Comparison of ENCODE assay signal across 8 mouse cellular contexts in the genomic region with DNA sequence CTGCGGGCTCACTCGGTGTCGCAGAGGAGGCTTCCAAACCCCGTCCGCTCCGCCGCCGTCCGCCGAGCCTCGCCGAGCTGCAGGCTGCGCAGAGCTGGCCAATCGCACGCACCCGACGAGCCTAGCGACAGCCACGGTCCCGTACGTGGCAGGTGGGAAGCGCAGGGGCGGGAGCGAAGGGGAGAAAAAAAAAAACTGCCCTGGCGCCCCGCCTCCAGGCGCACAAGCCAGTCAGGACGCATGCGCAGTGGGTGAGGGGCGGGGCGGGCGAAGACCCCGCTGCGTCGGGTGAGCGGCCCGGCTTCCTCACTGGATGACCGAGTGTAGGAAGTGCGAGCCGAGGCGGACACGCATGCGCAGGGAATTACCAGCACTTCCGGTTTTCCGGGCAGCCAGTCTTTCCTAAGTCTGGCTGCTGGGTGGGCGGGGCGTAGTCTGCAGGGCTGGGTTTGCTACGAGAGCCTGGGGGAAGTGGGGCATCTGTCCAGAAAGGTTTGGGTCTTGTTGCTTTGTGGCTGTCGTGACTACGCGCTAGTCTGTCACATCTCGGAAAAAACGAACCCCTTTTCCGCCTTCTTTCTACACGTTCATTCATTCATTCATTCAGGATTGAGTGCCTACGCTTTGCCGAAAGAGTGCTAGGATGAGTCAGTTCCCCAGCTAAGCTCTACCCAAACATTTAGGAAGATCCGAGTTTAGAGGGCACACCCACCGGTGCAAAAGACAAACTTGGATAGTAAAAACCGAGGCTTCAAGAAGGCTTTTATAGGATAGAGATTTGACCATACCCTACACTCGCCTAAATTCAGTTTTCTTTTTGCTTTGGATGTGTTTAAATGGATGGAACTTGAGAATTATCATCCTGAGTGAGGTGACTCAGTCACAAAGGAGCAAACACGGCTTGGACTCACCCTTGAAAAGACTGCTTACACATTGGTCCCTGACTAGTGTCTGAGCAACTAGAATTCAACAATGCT. TPM values are rescaled to one million over a fixed set of nuclear protein-coding genes. Genes with fewer than 3 reads are reported as not detected.
DNase-seq lines count a peak whose midpoint lies in the region; ATAC-seq and TF ChIP-seq lines count a peak whose summit lies in the region.

A gene (minus strand): TSS at position 227 of the 977 bp plus-strand sequence.

- H3K9me3 ChIP-seq in heart, embryonic 12.5 days (replicated peaks): no peaks in the 10 kb centered on the region
- H3K9me3 ChIP-seq in kidney, postnatal 0 days (replicated peaks; ENCODE audit: low read length): no peaks in the 10 kb centered on the region
- no peaks in the 10 kb centered on the region for H3K9me3 ChIP-seq in liver, embryonic 11.5 days (ENCODE audit: control insufficient read depth, low read length)
- no peaks in the 10 kb centered on the region for H3K9me3 ChIP-seq in stomach, embryonic 14.5 days (ENCODE audit: control insufficient read depth, low read depth, low read length)

- WGBS in heart, embryonic 12.5 days: under 1% methylated on average over 60 of the region's 62 CpGs
- under 1% methylated on average over 62 of the region's 62 CpGs for WGBS in kidney, postnatal 0 days
- under 1% methylated on average over 60 of the region's 62 CpGs for WGBS in liver, embryonic 11.5 days
- WGBS in stomach, embryonic 14.5 days: under 1% methylated on average over 60 of the region's 62 CpGs

- H3K4me1 ChIP-seq in heart, embryonic 12.5 days (replicated peaks): peaks cover 14% of the 10 kb centered on the region
- H3K4me1 ChIP-seq in kidney, postnatal 0 days (replicated peaks; ENCODE audit: insufficient read depth, low read length): peaks cover 7% of the 10 kb centered on the region; the same call in 1 of the 2 replicates
- peaks cover 16% of the 10 kb centered on the region for H3K4me1 ChIP-seq in liver, embryonic 11.5 days (replicated peaks; ENCODE audit: control insufficient read depth, insufficient read depth, low read length)
- H3K4me1 ChIP-seq in stomach, embryonic 14.5 days (ENCODE audit: control insufficient read depth, insufficient read depth, low read length): peaks cover 19% of the 10 kb centered on the region

- H3K36me3 ChIP-seq in heart, embryonic 12.5 days: 0 out of 2 replicates have a peak, but pooled peaks cover 2% of the 10 kb centered on the region
- no peaks in the 10 kb centered on the region for H3K36me3 ChIP-seq in kidney, postnatal 0 days (ENCODE audit: insufficient read depth, low read length)
- H3K36me3 ChIP-seq in liver, embryonic 11.5 days (ENCODE audit: control insufficient read depth, insufficient read depth, low read length): no peaks in the 10 kb centered on the region
- H3K36me3 ChIP-seq in stomach, embryonic 14.5 days (ENCODE audit: control insufficient read depth, insufficient read depth, low read length): no peaks in the 10 kb centered on the region

- peak within 1 kb of the TSS; percentile 75 for H3K4me2 ChIP-seq in heart, embryonic 12.5 days
- H3K4me2 ChIP-seq in kidney, postnatal 0 days (ENCODE audit: low read length): peak within 1 kb of the TSS; percentile 83
- peak within 1 kb of the TSS; percentile 77 for H3K4me2 ChIP-seq in liver, embryonic 11.5 days
- H3K4me2 ChIP-seq in stomach, embryonic 14.5 days (replicated peaks; ENCODE audit: low read depth, low read length): peak within 1 kb of the TSS; percentile 54

- H3K27ac ChIP-seq in heart, embryonic 12.5 days (ENCODE audit: poor library complexity, severe bottlenecking): peak within 1 kb of the TSS; percentile 99
- H3K27ac ChIP-seq in kidney, postnatal 0 days: peak within 1 kb of the TSS; percentile 97
- H3K27ac ChIP-seq in liver, embryonic 11.5 days (ENCODE audit: low read depth, low read length): peak within 1 kb of the TSS; percentile 99
- H3K27ac ChIP-seq in stomach, embryonic 14.5 days (ENCODE audit: low read length): peak within 1 kb of the TSS; percentile 98

- ATAC-seq in erythroid progenitor cell, adult 5-6 weeks (replicated peaks; ENCODE audit: low FRiP score, poor library complexity, severe bottlenecking): peak; percentile 93
- ATAC-seq in heart, embryonic 12.5 days (ENCODE audit: insufficient number of reproducible peaks, low FRiP score): peak; percentile 96
- peak; percentile 98 for ATAC-seq in kidney, postnatal 0 days (replicated peaks; ENCODE audit: low FRiP score, low read depth)
- peak; percentile 90 for ATAC-seq in liver, embryonic 11.5 days (replicated peaks; ENCODE audit: low FRiP score)
- peak; percentile 95 for ATAC-seq in stomach, embryonic 14.5 days (ENCODE audit: insufficient number of reproducible peaks, insufficient read depth, low FRiP score, low read depth)

- TF ChIP-seq CTCF in kidney, postnatal 0 days (IDR thresholded peaks at IDR 0.05; ENCODE audit: low read depth): no peak

- H3K4me3 ChIP-seq in heart, embryonic 12.5 days: peak within 1 kb of the TSS; percentile 98
- H3K4me3 ChIP-seq in kidney, postnatal 0 days (replicated peaks; ENCODE audit: low read depth, low read length): peak within 1 kb of the TSS; percentile 85
- peak within 1 kb of the TSS; percentile 88 for H3K4me3 ChIP-seq in liver, embryonic 11.5 days (ENCODE audit: low read depth, low read length)
- peak within 1 kb of the TSS; percentile 72 for H3K4me3 ChIP-seq in stomach, embryonic 14.5 days (ENCODE audit: low read depth, low read length)

- peak within 1 kb of the TSS; percentile 99 for H3K9ac ChIP-seq in heart, embryonic 12.5 days
- peak within 1 kb of the TSS; percentile 89 for H3K9ac ChIP-seq in kidney, postnatal 0 days (ENCODE audit: low read depth, low read length)
- peak within 1 kb of the TSS; percentile 92 for H3K9ac ChIP-seq in liver, embryonic 11.5 days (ENCODE audit: low read depth, low read length)
- H3K9ac ChIP-seq in stomach, embryonic 14.5 days (replicated peaks; ENCODE audit: low read depth, low read length): peak within 1 kb of the TSS; percentile 89

- DNase-seq in CD4-positive helper T cell, adult 2 months (ENCODE audit: low read depth, low spot score): peak; percentile 99
- DNase-seq in brain, embryonic 18.5 days (ENCODE audit: low read depth, low spot score): peak; percentile 97
- DNase-seq in kidney, postnatal 0 days (ENCODE audit: low spot score): peak; percentile 100
- peak; percentile 98 for DNase-seq in liver, embryonic 11.5 days (ENCODE audit: low spot score)
- peak; percentile 99 for DNase-seq in naive thymus-derived CD4-positive, alpha-beta T cell, adult 2 months (ENCODE audit: low read depth)

- H3K27me3 ChIP-seq in heart, embryonic 12.5 days (replicated peaks): no peaks in the 10 kb centered on the region
- no peaks in the 10 kb centered on the region for H3K27me3 ChIP-seq in kidney, postnatal 0 days (ENCODE audit: insufficient read depth, low read length)
- no peaks in the 10 kb centered on the region for H3K27me3 ChIP-seq in liver, embryonic 11.5 days (replicated peaks; ENCODE audit: control insufficient read depth, insufficient read depth, low read length)
- H3K27me3 ChIP-seq in stomach, embryonic 14.5 days (ENCODE audit: control insufficient read depth, insufficient read depth, low read length): no peaks in the 10 kb centered on the region

RNA-seq across cellular contexts. Expression of the gene that starts here (rescaled TPM):
- total RNA-seq in erythroid progenitor cell, adult 5-6 weeks (2015; ENCODE audit: low replicate concordance): 32.8 and 65.0 TPM in 2 replicates
- total RNA-seq in erythroid progenitor cell, adult 5-6 weeks (2017; ENCODE audit: low replicate concordance): 23.1 and 55.2 TPM in 2 replicates
- 135 and 138 TPM in 2 replicates for polyA plus RNA-seq in heart, embryonic 12.5 days (2016; fragmentation: Nextera tagmentation; extraction: Ambion mirVana)
- polyA plus RNA-seq in kidney, postnatal 0 days (2015; fragmentation: Nextera tagmentation; extraction: Ambion mirVana): 118 and 125 TPM in 2 replicates
- 143 and 157 TPM in 2 replicates for polyA plus RNA-seq in liver, embryonic 11.5 days (2014; fragmentation: Nextera tagmentation; extraction: Ambion mirVana)
- polyA plus RNA-seq in stomach, embryonic 14.5 days (2014; fragmentation: Nextera tagmentation; extraction: Ambion mirVana): 183 and 185 TPM in 2 replicates

Comparison
In these comparisons a context has a peak if more than half of its experiments do, and no peak if none do; other contexts are left out.
1. Peak in every context shown above with its lines: DNase-seq, ATAC-seq, H3K4me3 ChIP-seq and H3K27ac ChIP-seq.